19 mouse cellular contexts compared by ENCODE assay signal in the genomic region with DNA sequence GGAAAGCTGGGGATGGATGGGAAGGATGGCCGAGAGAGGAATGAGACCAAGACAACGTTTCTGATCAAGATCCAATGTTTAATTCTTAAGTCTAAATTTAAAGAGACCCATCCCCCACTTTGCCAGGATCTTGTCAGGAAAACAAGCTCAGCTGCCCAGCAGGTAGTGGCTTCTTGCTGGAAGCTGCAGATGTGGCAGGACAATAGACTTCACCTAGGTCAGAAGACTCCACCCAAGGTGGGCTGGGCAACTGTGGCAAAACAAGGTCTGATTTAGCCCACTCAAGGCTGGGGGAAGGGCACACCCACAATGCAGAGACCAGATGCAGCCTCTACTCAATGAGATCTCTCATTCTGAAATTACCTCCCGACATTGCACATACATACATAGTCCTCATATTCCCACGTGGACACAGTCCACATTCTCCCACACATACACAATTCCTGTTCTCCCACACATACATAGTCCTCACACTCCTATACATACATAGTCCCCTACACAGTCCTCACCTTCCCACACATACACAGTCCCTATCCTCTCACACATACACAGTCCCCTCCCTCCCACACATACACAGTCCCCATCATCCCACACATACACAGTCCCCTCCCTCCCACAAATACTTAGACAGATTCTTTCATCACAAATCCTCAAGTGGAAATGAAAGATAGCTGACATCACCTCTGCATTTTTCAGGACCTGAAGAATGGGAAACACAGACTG.
DNase-seq lines count a peak whose midpoint lies in the region; ATAC-seq lines count a peak whose summit lies in the region.
"Had no signal": no experiment of that assay in that cellular context is flagged by ENCODE, and none has a peak within 500 bp of the region (broad histone marks: within the 10 kb centered on the region; RNA-seq: fewer than 3 reads in every experiment).

No protein-coding gene starts in this region.

- DNase-seq in hindbrain, embryonic 10.5 days (ENCODE audit: low spot score): no peak
- DNase-seq in neural tube, embryonic 10.5 days (ENCODE audit: extremely low spot score, low spot score): no peak
- DNase-seq in natural killer cell, adult 2 months (ENCODE audit: low spot score in 2 of 2): no peak
- DNase-seq: adrenal gland, postnatal 14 days; cerebellum, adult 9-11 months; thymus, postnatal 14 days had no signal

- no peak overlapping the region for H3K27ac ChIP-seq in forebrain, embryonic 16.5 days (ENCODE audit: low read length)
- H3K27ac ChIP-seq in forebrain, embryonic 12.5 days: no peak overlapping the region
- H3K27ac ChIP-seq in hindbrain, embryonic 15.5 days (replicated peaks): no peak overlapping the region
- H3K27ac ChIP-seq in hindbrain, embryonic 10.5 days: no peak overlapping the region
- no peak overlapping the region for H3K27ac ChIP-seq in neural tube, embryonic 13.5 days (replicated peaks)
- no peak overlapping the region for H3K27ac ChIP-seq in hindbrain, embryonic 16.5 days (ENCODE audit: low read depth, low read length)
- H3K27ac ChIP-seq: embryonic facial prominence, embryonic 15.5 days; kidney, postnatal 0 days; liver, embryonic 14.5 days; midbrain, embryonic 12.5 days had no signal

- no peaks in the 10 kb centered on the region for H3K9me3 ChIP-seq in forebrain, embryonic 16.5 days (ENCODE audit: control insufficient read depth, low read length)
- no peaks in the 10 kb centered on the region for H3K9me3 ChIP-seq in forebrain, embryonic 12.5 days
- H3K9me3 ChIP-seq in hindbrain, embryonic 15.5 days: no peaks in the 10 kb centered on the region
- no peaks in the 10 kb centered on the region for H3K9me3 ChIP-seq in hindbrain, embryonic 10.5 days
- H3K9me3 ChIP-seq in neural tube, embryonic 13.5 days: no peaks in the 10 kb centered on the region
- H3K9me3 ChIP-seq in hindbrain, embryonic 16.5 days (ENCODE audit: control insufficient read depth, low read length): no peaks in the 10 kb centered on the region
- H3K9me3 ChIP-seq: embryonic facial prominence, embryonic 15.5 days; heart, embryonic 12.5 days; midbrain, embryonic 12.5 days had no signal

- H3K4me2 ChIP-seq in forebrain, embryonic 16.5 days (ENCODE audit: low read length): no peak overlapping the region
- H3K4me2 ChIP-seq in forebrain, embryonic 12.5 days: no peak overlapping the region
- no peak overlapping the region for H3K4me2 ChIP-seq in hindbrain, embryonic 15.5 days
- no peak overlapping the region for H3K4me2 ChIP-seq in neural tube, embryonic 13.5 days
- H3K4me2 ChIP-seq in hindbrain, embryonic 16.5 days (ENCODE audit: low read length): no peak overlapping the region
- H3K4me2 ChIP-seq: embryonic facial prominence, embryonic 15.5 days; heart, embryonic 12.5 days; midbrain, embryonic 12.5 days had no signal

- no peaks in the 10 kb centered on the region for H3K36me3 ChIP-seq in forebrain, embryonic 16.5 days (ENCODE audit: control insufficient read depth, insufficient read depth)
- no peaks in the 10 kb centered on the region for H3K36me3 ChIP-seq in forebrain, embryonic 12.5 days (replicated peaks)
- no peaks in the 10 kb centered on the region for H3K36me3 ChIP-seq in hindbrain, embryonic 15.5 days
- no peaks in the 10 kb centered on the region for H3K36me3 ChIP-seq in hindbrain, embryonic 10.5 days
- no peaks in the 10 kb centered on the region for H3K36me3 ChIP-seq in neural tube, embryonic 13.5 days
- no peaks in the 10 kb centered on the region for H3K36me3 ChIP-seq in hindbrain, embryonic 16.5 days (ENCODE audit: control insufficient read depth, insufficient read depth, low read length)
- H3K36me3 ChIP-seq: embryonic facial prominence, embryonic 15.5 days; heart, embryonic 12.5 days; midbrain, embryonic 12.5 days had no signal

- H3K4me3 ChIP-seq in forebrain, embryonic 16.5 days (replicated peaks; ENCODE audit: low read length): no peak overlapping the region
- H3K4me3 ChIP-seq in forebrain, embryonic 12.5 days (replicated peaks): no peak overlapping the region
- no peak overlapping the region for H3K4me3 ChIP-seq in hindbrain, embryonic 15.5 days
- no peak overlapping the region for H3K4me3 ChIP-seq in hindbrain, embryonic 10.5 days
- no peak overlapping the region for H3K4me3 ChIP-seq in neural tube, embryonic 13.5 days
- H3K4me3 ChIP-seq in hindbrain, embryonic 16.5 days (ENCODE audit: low read length): no peak overlapping the region
- H3K4me3 ChIP-seq: embryonic facial prominence, embryonic 15.5 days; heart, embryonic 12.5 days; midbrain, embryonic 12.5 days had no signal

- no peaks in the 10 kb centered on the region for H3K4me1 ChIP-seq in forebrain, embryonic 16.5 days (replicated peaks; ENCODE audit: control insufficient read depth, insufficient read depth, low read length)
- H3K4me1 ChIP-seq in forebrain, embryonic 12.5 days: peaks cover 14% of the 10 kb centered on the region
- H3K4me1 ChIP-seq in hindbrain, embryonic 15.5 days (replicated peaks): no peaks in the 10 kb centered on the region
- peaks cover 15% of the 10 kb centered on the region for H3K4me1 ChIP-seq in hindbrain, embryonic 10.5 days (replicated peaks)
- H3K4me1 ChIP-seq in neural tube, embryonic 13.5 days (replicated peaks): no peaks in the 10 kb centered on the region
- no peaks in the 10 kb centered on the region for H3K4me1 ChIP-seq in hindbrain, embryonic 16.5 days (ENCODE audit: control insufficient read depth, insufficient read depth, low read depth, low read length)
- H3K4me1 ChIP-seq: embryonic facial prominence, embryonic 15.5 days; heart, embryonic 12.5 days had no signal

- ATAC-seq in forebrain, embryonic 16.5 days: 0 out of 2 replicates have a peak, but pooled peaks have one; percentile 49
- ATAC-seq in forebrain, embryonic 12.5 days (ENCODE audit: low FRiP score): no peak
- peak; percentile 63; the same call in 1 of the 2 replicates for ATAC-seq in hindbrain, embryonic 15.5 days (ENCODE audit: low FRiP score, low read depth)
- ATAC-seq in neural tube, embryonic 13.5 days (ENCODE audit: low read depth): peak; percentile 79
- ATAC-seq in hindbrain, embryonic 16.5 days: peak; percentile 58; the same call in 1 of the 2 replicates
- ATAC-seq: intestine, embryonic 16.5 days; Patski had no signal

- H3K27me3 ChIP-seq in forebrain, embryonic 16.5 days (replicated peaks; ENCODE audit: control insufficient read depth, insufficient read depth, low read length): no peaks in the 10 kb centered on the region
- no peaks in the 10 kb centered on the region for H3K27me3 ChIP-seq in forebrain, embryonic 12.5 days
- H3K27me3 ChIP-seq in hindbrain, embryonic 15.5 days: no peaks in the 10 kb centered on the region
- H3K27me3 ChIP-seq in hindbrain, embryonic 10.5 days (ENCODE audit: insufficient read depth, poor library complexity, severe bottlenecking): no peaks in the 10 kb centered on the region
- H3K27me3 ChIP-seq in neural tube, embryonic 13.5 days: no peaks in the 10 kb centered on the region
- no peaks in the 10 kb centered on the region for H3K27me3 ChIP-seq in hindbrain, embryonic 16.5 days (replicated peaks; ENCODE audit: control insufficient read depth, insufficient read depth, low read length)
- H3K27me3 ChIP-seq: CH12.LX; embryonic facial prominence, embryonic 15.5 days; heart, embryonic 12.5 days; midbrain, embryonic 12.5 days; Patski had no signal

- H3K9ac ChIP-seq in forebrain, embryonic 16.5 days (replicated peaks; ENCODE audit: low read depth, low read length): no peak overlapping the region
- no peak overlapping the region for H3K9ac ChIP-seq in forebrain, embryonic 12.5 days
- H3K9ac ChIP-seq in hindbrain, embryonic 15.5 days: no peak overlapping the region
- H3K9ac ChIP-seq in neural tube, embryonic 13.5 days: no peak overlapping the region
- no peak overlapping the region for H3K9ac ChIP-seq in hindbrain, embryonic 16.5 days (ENCODE audit: low read depth, low read length)
- H3K9ac ChIP-seq: embryonic facial prominence, embryonic 15.5 days; heart, embryonic 12.5 days; liver, embryonic 14.5 days; midbrain, embryonic 12.5 days had no signal

- 82% methylated on average over 4 of the region's 4 CpGs for WGBS in forebrain, embryonic 16.5 days
- WGBS in forebrain, embryonic 12.5 days: 79% methylated on average over 4 of the region's 4 CpGs
- 76% methylated on average over 4 of the region's 4 CpGs for WGBS in hindbrain, embryonic 15.5 days
- 81% methylated on average over 4 of the region's 4 CpGs for WGBS in hindbrain, embryonic 10.5 days
- WGBS in neural tube, embryonic 13.5 days: 84% methylated on average over 4 of the region's 4 CpGs
- 77% methylated on average over 4 of the region's 4 CpGs for WGBS in hindbrain, embryonic 16.5 days
